Mouse (Mus musculus) mouse trophoblast stem cell (cell line): ENCODE measurements around the gene Zfp143.
"Not testable (repeated sequence)": the region's sequence is repeated elsewhere in the genome, so short reads cannot be mapped to it uniquely, and the experiment has no call there.

ENCODE experiments used
- in situ Hi-C, 2 experiments: fragments of 300-500 bp; cut with MseI, MboI; formaldehyde crosslinking; loops; 2 replicates in 1 of 2; 3 replicates in 1 of 2; pipeline ENCODE4 v1.15.1; 2025

Zfp143 gene

GRCm38 (mm10) chr7:110096332-110096731 lies 35.3 kb downstream of the Zfp143 start:
- in situ Hi-C loops, result no loop called here

GRCm38 (mm10) chr7:110097106-110097793 lies 36.2 kb downstream of the Zfp143 start:
- in situ Hi-C loops, result no loop called here

- in situ Hi-C loops, result no loop called here
These were observed 39.8 kb downstream of the Zfp143 start for GRCm38 (mm10) chr7:110100854-110101253.

DNA sequence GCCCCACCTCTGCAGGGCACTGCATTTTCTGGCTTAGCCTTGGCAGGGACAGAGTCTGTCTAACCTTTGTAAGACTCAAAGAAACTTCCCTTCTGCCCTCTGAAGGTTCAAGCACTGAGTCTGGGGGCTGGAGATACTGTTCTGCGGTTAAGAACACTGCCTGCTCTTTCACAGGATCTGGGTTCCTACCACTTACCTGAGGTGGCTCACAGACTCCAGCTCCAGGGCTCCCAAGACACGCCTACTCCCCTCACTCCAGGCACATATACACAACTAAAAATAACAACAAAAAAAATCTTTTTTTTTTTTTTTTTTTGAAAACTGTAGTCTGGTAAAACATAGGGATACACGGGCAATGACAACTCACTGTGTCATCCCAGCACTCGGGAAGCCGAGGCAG lies 40.2 kb downstream of the Zfp143 start:
- in situ Hi-C loops, result no loop called here

- in situ Hi-C loops, result no loop called here
These were observed 44.0 kb downstream of the Zfp143 start for GRCm38 (mm10) chr7:110105041-110105440.

- in situ Hi-C loops, result no loop called here
These were observed 45.6 kb downstream of the Zfp143 start for GRCm38 (mm10) chr7:110106633-110107032.

GRCm38 (mm10) chr7:110108524-110108923 lies 47.5 kb downstream of the Zfp143 start:
- in situ Hi-C loops, result not testable (repeated sequence)

DNA sequence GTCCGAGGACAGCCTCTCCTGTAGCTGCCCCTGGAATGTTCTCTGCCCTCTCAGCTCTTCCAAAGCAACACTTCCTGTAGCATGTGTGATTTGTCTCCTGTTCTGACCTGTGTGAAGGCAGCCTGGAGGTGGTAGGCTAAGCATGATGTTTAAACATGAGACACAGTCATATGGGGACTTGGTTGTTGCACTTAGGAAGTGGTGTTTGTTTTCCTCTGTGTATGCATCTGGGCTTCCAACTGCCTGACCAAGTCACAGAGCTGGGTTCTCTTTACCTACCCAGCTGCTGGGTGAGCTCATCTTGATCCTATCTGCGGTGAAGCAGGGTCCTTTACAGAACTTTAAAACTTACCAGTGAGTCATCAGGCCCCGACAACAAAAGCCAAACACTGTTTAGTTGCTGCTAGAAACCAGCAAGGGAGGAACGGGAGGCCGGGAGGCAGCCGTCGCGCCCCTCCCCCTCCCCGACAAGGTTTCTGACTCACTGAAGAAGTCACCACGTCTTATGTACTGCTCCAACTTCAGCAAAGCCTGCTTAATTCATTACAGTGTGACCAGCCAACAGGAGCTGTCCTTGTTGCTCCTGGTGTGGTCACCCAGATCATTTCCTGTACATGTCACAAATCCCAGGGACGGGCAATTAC lies 48.1 kb downstream of the Zfp143 start:
- in situ Hi-C loops, result no loop called here

GRCm38 (mm10) chr7:110110061-110110656 lies 49.1 kb downstream of the Zfp143 start:
- in situ Hi-C loops, result no loop called here

DNA sequence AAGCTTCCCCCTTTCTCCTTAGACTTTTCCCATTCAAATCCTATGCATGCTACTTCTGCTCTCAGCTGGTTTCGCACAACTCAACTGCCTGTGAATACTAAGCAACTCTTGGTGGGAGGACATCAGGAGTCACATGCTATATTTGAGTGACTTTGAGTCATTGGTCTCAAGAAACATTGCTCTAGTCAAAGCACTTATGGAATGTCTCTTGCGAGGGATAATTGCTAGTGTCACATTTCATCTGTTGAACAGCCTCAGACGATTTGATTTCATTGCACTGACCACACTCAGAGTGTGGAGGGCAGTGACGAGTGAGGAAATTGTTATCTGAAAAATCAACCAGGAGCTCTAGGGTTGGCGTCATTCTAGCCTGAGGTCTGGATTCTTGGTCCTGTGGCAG lies 53.7 kb downstream of the Zfp143 start:
- in situ Hi-C loops, result no loop called here

DNA sequence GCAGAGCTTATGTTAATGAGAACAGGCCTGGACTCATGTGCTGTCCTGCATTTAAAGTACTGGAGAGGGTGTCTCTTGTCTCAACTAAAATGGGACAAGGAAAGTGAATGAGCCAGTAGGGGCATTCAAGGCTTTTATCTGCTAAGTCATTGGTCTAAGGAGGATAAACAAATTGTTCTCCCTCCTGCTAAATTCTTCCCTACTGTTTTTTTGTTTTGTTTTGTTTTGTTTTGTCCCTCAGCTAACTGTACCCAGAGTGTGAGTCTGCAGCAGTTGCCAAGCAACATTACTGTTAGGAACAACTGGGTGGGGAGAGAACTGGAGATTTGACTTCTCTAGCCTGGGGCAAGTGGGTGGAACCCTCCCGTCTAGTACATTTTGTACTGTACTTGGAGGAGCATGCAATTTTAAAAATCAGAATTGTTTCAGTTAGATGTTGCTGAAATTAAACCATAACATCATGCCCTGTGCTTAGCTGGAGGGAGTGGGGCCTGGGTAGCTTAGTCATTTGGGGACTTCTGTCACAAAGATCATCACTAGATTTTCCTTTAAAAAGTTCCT lies 55.8 kb downstream of the Zfp143 start:
- in situ Hi-C loops, result no loop called here

DNA sequence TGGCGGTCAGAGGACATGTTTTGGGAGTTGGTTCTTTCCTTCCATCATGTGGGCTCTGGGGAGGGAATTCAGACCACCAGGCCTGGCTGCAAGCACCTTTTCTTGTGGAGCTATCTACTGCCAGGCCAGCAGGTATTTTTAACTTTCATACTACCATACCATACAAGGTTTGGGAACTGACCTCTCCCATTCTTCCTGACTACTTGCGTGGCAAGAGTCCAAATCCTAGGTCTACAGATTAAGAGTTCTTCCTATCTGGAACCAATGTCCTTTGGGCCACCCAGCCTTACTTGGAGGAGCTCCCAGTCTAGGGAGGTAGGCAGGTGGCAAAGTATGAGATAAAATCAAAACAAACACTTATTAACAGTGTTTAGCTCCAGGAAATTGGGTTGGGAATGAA lies 57.4 kb downstream of the Zfp143 start:
- in situ Hi-C loops, result no loop called here

DNA sequence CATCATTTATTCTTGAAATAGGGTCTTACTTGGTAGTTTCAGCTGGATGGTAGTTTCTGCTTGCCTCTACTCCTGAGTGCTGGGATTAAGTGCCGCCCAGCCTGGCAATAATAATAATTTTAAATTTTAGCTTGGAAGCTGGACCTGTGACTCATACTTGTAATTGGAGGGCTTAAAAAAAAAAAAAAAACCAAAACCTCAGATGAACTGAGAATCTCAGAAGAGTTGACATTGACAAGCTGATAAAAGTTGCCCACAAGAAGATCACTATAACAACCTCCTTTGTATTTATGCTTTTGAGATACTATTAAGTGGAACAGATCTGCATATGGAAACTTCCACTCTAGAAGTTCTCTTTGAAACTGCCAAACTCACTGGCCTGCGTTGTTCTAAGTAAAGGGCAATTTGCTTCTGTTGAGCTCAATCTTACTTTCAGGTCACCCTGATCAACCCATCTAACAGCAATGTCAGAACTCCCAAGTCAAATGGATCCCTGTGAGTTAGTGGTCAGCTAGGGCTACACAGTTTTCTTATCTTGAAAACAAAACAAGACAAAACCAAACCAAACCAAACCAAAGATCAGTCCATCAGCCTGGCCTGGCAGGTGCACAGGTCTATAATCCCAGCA lies 59.3 kb downstream of the Zfp143 start:
- in situ Hi-C loops, result no loop called here

DNA sequence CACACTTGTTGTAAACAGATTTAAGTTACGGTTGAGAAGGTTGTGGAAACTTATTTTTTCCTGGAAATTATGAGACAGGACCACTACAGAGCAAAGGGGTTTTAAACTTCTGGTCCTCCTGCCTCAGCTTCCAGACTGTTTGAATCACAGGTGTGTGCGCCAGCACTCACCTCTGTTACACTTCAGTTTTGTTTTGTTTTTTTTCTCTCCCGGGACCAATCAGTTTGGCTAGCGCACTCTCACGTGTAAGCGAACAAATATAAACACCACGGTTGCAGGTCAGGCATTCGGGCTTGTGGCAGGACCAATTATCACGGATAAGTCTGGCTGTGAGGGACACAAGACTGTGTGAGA lies 60.1 kb downstream of the Zfp143 start:
- in situ Hi-C loops, result no loop called here

- in situ Hi-C loops, result no loop called here
These were observed 60.7 kb downstream of the Zfp143 start, which contains the start of gene Wee1 for GRCm38 (mm10) chr7:110121516-110122288. Wee1 (plus strand) TSS chr7:110122046.

DNA sequence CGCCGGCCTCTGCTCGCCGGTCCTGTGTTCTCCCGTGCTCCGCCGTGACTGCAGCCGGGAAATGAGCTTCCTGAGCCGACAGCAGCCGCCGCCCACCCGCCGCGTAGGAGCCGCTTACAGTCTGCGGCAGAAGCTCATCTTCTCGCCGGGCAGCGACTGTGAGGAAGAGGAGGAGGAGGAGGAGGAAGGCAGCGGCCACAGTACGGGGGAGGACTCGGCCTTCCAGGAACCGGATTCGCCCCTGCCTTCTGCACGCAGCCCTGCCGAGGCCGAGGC lies 61.2 kb downstream of the Zfp143 start:
- in situ Hi-C loops, result no loop called here

- in situ Hi-C loops, result no loop called here
These were observed 61.8 kb downstream of the Zfp143 start for GRCm38 (mm10) chr7:110122565-110123422.

GRCm38 (mm10) chr7:110123844-110124555 lies 63.0 kb downstream of the Zfp143 start:
- in situ Hi-C loops, result no loop called here

DNA sequence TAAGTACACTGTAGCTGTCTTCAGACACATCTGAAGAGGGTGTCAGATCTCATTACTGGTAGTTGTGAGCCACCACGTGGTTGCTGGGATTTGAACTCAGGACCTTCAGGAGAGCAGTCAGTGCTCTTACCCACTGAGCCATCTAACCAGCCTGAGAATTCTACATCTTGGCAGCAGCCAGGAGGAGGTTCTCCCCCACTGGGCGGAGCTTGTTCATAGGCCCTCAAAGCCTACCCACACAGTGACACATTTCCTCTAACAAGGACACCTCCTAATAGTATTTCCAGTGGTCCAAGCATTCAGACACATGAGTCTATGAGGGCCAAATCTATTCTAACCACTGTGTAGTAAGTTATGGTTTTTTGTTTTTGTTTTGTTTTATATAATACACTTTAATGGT lies 67.5 kb downstream of the Zfp143 start:
- in situ Hi-C loops, result no loop called here

GRCm38 (mm10) chr7:110132272-110132671 lies 71.3 kb downstream of the Zfp143 start:
- in situ Hi-C loops, result not testable (repeated sequence)
